Mouse (Mus musculus) heart, embryonic 14.5 days (tissue): Measurements from ENCODE around the gene Zfp568. TPM values are rescaled to one million over a fixed set of nuclear protein-coding genes. Genes with fewer than 3 reads are reported as not detected.

Source experiments
- ATAC-seq: fragments of 200-750 bp; cut with Nextera tagmentation; 2 replicates; pipeline ENCODE4 v1.8.0; 2017; ENCODE audit warnings: low read depth, moderate TSS enrichment; ENCODE audit not compliant: insufficient number of reproducible peaks, insufficient read depth, low FRiP score
- H3K27ac ChIP-seq, 2 experiments: fragments of 200-500 bp in 1 of 2; fragments of 300-500 bp in 1 of 2; sonication (generic) in 1 of 2; replicated peaks in 1 of 2; 2 replicates each; pipeline ENCODE4 v1.5.1; 2012 to 2014; ENCODE audit warnings: low read depth in 2 of 2, low read length in 2 of 2, control low read depth in 1 of 2, mild to moderate bottlenecking in 1 of 2, mixed read lengths in 1 of 2; ENCODE audit not compliant: control insufficient read depth in 1 of 2, insufficient read depth in 1 of 2
- H3K27me3 ChIP-seq: fragments of 300-500 bp; sonication (generic); 2 replicates; pipeline ENCODE4 v1.6.1; 2014; ENCODE audit warnings: mild to moderate bottlenecking, low read length, control low read depth; ENCODE audit not compliant: control insufficient read depth, insufficient read depth
- H3K36me3 ChIP-seq: fragments of 300-500 bp; sonication (generic); 2 replicates; pipeline ENCODE4 v1.6.1; 2014; ENCODE audit warnings: mild to moderate bottlenecking, control low read depth, low read length, mixed read lengths; ENCODE audit not compliant: control insufficient read depth, insufficient read depth
- H3K4me1 ChIP-seq, 2 experiments: fragments of 200-500 bp in 1 of 2; fragments of 300-500 bp in 1 of 2; sonication (generic) in 1 of 2; 2 replicates each; pipeline ENCODE4 v1.6.1; 2012 to 2014; ENCODE audit warnings: low read length in 2 of 2, control low read depth in 1 of 2, mixed read lengths in 1 of 2; ENCODE audit not compliant: control insufficient read depth in 2 of 2, insufficient read depth in 2 of 2
- H3K4me2 ChIP-seq: fragments of 300-500 bp; sonication (generic); 2 replicates; pipeline ENCODE4 v1.6.1; 2014; ENCODE audit warnings: mild to moderate bottlenecking, low read length
- H3K4me3 ChIP-seq, 2 experiments: fragments of 200-500 bp in 1 of 2; fragments of 300-500 bp in 1 of 2; sonication (generic) in 1 of 2; 2 replicates each; pipeline ENCODE4 v1.5.1; 2012 to 2014; ENCODE audit warnings: low read length in 2 of 2, mild to moderate bottlenecking in 2 of 2, control low read depth in 1 of 2, low read depth in 1 of 2, moderate library complexity in 1 of 2; ENCODE audit not compliant: control insufficient read depth in 1 of 2, insufficient read depth in 1 of 2
- H3K9ac ChIP-seq: fragments of 300-500 bp; sonication (generic); 2 replicates; pipeline ENCODE4 v1.6.1; 2014; ENCODE audit warnings: mild to moderate bottlenecking, low read length
- H3K9me3 ChIP-seq: fragments of 300-500 bp; sonication (generic); 2 replicates; pipeline ENCODE4 v1.6.1; 2016; ENCODE audit warnings: low read length, control low read depth; ENCODE audit not compliant: control insufficient read depth
- WGBS: fragments of 180-500 bp; shearing (Covaris S2); extraction: QIAGEN DNeasy Blood & Tissue Kit; methylation state at CpG from one replicate; pipeline ENCODE4 v1.1.7; 2014; 5-methylcytosine and 5-hydroxymethylcytosine counted together
- polyA plus RNA-seq: library from polyadenylated mRNA; unstranded; fragments of >200 nt; fragmentation: Nextera tagmentation; extraction: Ambion mirVana; gene quantifications from 2 replicates; pipeline ENCODE4 v1.2.1, GENCODE M21; 2014

Gene Zfp568
- polyA plus RNA-seq, 1 experiment from 2014 or later: 27.4 TPM

DNA sequence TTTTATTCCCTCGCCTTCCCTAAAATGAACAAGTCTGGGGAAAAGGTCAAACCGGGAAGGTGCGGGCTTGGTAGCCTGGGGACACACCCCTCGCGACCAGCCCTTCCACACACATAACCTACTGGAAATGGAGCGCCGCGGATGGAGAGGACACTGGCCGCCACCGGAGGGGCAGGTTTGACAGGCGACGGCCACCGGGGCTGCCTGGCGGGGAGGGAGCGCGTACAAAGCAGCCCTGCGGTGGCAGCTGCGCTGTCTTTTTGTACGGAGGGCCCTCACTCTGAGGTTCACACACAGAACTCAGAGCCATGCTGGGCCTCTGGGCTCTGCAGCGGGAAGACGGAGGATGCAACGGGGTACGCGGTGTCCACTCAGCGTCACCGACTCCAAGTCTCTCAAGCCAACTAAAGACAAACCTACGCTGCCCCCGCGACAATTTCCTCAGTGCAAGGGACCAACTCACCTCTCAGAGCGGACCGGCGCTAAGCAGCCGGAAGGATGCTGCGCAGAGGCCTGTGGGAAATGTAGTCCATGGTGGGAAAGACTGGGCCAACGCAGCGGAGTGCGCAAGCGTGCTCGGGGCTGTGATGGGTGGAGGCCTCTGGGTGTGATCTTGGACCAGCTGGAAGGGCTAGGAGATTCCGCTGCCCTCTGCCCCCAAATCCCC lies 67.3 kb downstream of the Zfp568 start, which contains the start of gene Zfp14:
Zfp14 (minus strand) TSS at position 499 of the 667 bp plus-strand sequence.
- peak; percentile 92 for ATAC-seq
- H3K4me1 ChIP-seq: peaks cover 3 to 10% of the 10 kb centered on the region in 2 experiments
- H3K4me3 ChIP-seq: peak within 1 kb of the TSS; percentile 73 to 75
- H3K27ac ChIP-seq: peak within 1 kb of the TSS; percentile 63 to 82
- WGBS: under 1% methylated on average over 40 of the region's 40 CpGs
- H3K9ac ChIP-seq: peak within 1 kb of the TSS; percentile 78
- no peaks in the 10 kb centered on the region for H3K9me3 ChIP-seq
- H3K27me3 ChIP-seq: no peaks in the 10 kb centered on the region
- H3K4me2 ChIP-seq: peak within 1 kb of the TSS; percentile 85
- peaks cover 9% of the 10 kb centered on the region for H3K36me3 ChIP-seq

DNA sequence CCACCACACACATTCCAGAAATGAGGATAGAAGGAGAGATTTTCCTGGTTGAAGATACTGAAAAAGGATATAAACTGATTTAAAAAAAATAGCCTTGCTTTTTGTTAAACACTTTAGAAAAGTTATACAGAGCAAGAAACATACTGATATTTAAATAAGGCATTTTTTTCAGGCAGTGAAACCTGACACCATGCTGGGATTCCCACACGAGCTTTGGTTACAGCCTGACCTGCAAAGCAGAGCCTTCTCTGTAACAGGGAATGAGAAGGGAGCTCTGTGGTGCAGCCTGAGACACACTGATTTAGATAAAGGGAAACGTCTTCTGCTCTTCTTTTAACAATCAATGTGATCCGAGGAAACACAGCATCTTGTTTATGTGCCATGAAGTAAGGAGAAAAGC lies 69.8 kb downstream of the Zfp568 start:
- WGBS: 4% methylated on average over 3 of the region's 3 CpGs
- H3K9ac ChIP-seq: no peak overlapping the region
- no peak overlapping the region for H3K27ac ChIP-seq
- H3K27me3 ChIP-seq: no peaks in the 10 kb centered on the region
- no peak overlapping the region for H3K4me2 ChIP-seq
- H3K4me1 ChIP-seq: peaks cover 3 to 10% of the 10 kb centered on the region in 2 experiments
- H3K36me3 ChIP-seq: peaks cover 26% of the 10 kb centered on the region
- H3K9me3 ChIP-seq: no peaks in the 10 kb centered on the region
- no peak for ATAC-seq
- H3K4me3 ChIP-seq: no peak overlapping the region

DNA sequence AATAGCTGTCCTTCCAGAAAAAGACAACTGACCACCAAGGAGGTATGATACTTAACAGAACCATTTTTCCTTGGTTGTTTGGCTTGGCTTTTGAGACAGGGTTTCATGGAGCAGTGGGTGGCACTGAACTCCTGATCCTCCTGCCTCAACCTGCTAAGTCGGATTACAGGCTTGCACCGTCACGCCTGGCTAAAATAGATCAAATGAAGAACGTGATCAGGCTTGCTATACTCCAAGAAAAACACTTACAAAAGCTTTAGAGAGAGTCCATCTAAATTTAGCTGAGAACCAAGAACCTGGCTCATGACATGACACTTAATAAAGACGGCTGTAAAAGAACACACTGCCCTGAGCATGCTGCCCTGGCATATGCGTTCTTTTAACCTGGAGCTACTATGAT lies 76.6 kb downstream of the Zfp568 start:
- Histone ChIP-seq H3K4me3 (no peak overlapping the region), H3K27ac (peak overlapping the region; percentile 20; a peak in 2 of 4 replicates), H3K4me2 (no peak overlapping the region), H3K9me3 (no peaks in the 10 kb centered on the region), H3K27me3 (no peaks in the 10 kb centered on the region), H3K36me3 (peaks cover 51% of the 10 kb centered on the region), H3K4me1 (no peaks in the 10 kb centered on the region), H3K9ac (no peak overlapping the region)
- WGBS: 44% methylated on average over 6 of the region's 6 CpGs
- ATAC-seq: no peak; the same call in 1 of the 2 replicates

DNA sequence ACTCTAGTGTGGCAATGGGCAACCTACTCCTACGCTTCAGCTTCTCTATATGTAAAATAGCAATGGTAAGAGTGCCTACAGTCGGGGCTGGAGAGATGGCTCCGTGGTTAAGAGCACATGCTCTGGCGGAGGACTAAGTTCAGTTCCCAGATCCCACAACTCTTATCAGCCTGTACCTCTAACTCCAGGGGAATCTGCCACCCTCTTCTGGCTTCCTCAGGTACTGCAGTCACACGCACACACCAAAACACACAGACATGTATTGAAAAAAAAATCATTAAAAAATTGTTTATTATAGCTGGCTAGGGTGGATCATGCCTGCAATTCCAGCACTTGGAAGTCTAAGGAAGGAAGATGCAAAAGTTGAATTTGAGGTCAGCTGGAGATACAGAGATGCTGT lies 78.7 kb downstream of the Zfp568 start:
- no peak overlapping the region for H3K4me2 ChIP-seq
- no peaks in the 10 kb centered on the region for H3K9me3 ChIP-seq
- H3K36me3 ChIP-seq: peaks cover 47% of the 10 kb centered on the region
- H3K9ac ChIP-seq: no peak overlapping the region
- ATAC-seq: no peak
- H3K27me3 ChIP-seq: no peaks in the 10 kb centered on the region
- no peaks in the 10 kb centered on the region for H3K4me1 ChIP-seq
- 87% methylated on average over 5 of the region's 5 CpGs for WGBS
- no peak overlapping the region for H3K27ac ChIP-seq
- H3K4me3 ChIP-seq: no peak overlapping the region

DNA sequence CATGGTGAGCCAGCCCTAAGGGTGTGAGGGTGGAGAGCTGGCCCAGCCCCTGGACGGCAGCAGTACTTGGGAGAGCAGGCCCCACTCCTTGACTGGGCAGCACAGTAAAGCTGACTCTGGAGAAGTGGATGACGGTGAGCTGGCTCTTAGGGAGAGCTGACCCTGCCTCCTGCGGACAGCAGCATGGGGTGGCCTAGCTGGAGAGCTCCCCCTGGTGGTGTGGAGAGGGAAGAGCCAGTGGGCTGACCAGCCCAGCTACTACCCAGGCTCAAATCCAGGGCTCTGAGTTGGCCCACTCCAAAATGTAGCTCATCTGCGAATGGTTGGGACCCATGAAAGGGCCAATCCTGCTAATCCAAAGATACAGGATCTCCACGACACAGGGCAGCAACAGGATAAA lies 80.9 kb downstream of the Zfp568 start:
- no peak for ATAC-seq
- H3K9ac ChIP-seq: no peak overlapping the region
- no peak overlapping the region for H3K4me2 ChIP-seq
- H3K9me3 ChIP-seq: no peaks in the 10 kb centered on the region
- peaks cover 44% of the 10 kb centered on the region for H3K36me3 ChIP-seq
- H3K4me1 ChIP-seq: no peaks in the 10 kb centered on the region
- 71% methylated on average over 5 of the region's 5 CpGs for WGBS
- no peak overlapping the region for H3K27ac ChIP-seq
- H3K27me3 ChIP-seq: no peaks in the 10 kb centered on the region
- no peak overlapping the region for H3K4me3 ChIP-seq

DNA sequence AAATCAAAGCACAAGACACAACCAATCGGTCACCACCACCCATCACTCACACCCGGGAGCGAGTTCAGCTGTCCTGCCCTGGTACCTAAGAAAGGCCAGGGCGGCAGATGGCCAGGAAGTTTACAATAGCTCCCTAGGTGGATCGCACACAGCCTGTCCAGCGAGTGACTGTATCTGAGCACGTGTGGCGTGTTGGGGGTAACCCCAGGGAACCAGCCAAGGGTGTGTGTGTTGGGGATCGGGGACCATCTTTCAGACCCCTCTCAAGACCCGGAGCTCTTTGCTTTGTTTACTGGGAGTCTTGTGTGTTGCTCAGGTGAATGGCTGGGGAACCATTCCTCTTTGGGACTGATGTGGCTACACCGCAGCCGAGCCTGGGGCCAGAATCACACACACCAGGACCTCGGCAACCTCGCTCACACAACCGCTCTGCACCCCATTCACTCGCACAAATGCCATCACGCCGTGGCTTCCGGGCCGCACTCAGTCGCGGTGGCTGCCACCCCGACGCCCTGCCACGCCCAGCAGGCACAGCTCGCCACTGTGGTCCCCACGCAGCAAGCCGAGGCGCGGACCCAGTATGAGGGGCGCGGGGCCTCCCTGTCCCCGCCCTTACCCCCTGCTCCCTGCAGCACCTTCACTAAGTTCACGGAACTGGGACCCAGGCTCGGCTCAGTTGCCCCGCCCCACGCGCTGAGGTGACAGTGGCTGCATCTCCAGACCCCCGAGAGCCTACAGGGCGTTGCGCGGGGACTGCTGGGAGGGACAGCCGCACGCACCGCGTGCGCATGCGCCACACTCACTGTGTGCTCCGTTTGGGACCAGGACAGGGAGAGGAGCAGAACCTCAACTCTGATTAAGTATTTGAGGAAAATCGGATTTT lies 88.6 kb downstream of the Zfp568 start, which contains the start of gene Zfp82:
Zfp82 (minus strand) TSS at position 755 of the 883 bp plus-strand sequence.
- ATAC-seq: peak; percentile 88
- Histone ChIP-seq H3K27ac (peak within 1 kb of the TSS in 1 of 2 experiments; percentile 45; a peak in 1 of 4 replicates), H3K4me2 (peak within 1 kb of the TSS; percentile 98), H3K36me3 (peaks cover 19% of the 10 kb centered on the region), H3K9me3 (no peaks in the 10 kb centered on the region), H3K4me3 (peak within 1 kb of the TSS; percentile 62 to 78), H3K9ac (peak within 1 kb of the TSS; percentile 81), H3K27me3 (no peaks in the 10 kb centered on the region), H3K4me1 (peaks cover 0 to 5% of the 10 kb centered on the region in 2 experiments; a peak in 2 of 4 replicates)
- under 1% methylated on average over 43 of the region's 50 CpGs for WGBS
